Mouse (Mus musculus) CD4-positive, CD25-positive, alpha-beta regulatory T cell, adult 4 months (primary cell): ENCODE results near the gene Tnip2. TPM values are rescaled to one million over a fixed set of nuclear protein-coding genes. Genes with fewer than 3 reads are reported as not detected.

Experiments
- ATAC-seq: one replicate; pipeline ENCODE4 v1.8.0; 2017
- polyA plus RNA-seq, 2 experiments: library from polyadenylated mRNA; unstranded; fragments of 100-300 nt; shearing (Covaris generic); gene quantifications; one replicate each; pipeline ENCODE4 v1.2.1; 2017

Gene Tnip2
- polyA plus RNA-seq, 2 experiments from 2014 or later: 26.9 to 31.4 TPM

GRCm38 (mm10) chr5:34458994-34459393 lies 54.8 kb downstream of the Tnip2 start:
- ATAC-seq: no peak

- no peak for ATAC-seq
Measured at GRCm38 (mm10) chr5:34446207-34446606, 67.6 kb downstream of the Tnip2 start.

Other genes with a start within 250 kb of the Tnip2 start
- 1 to 10 TPM; 4.4 to 4.5 TPM for gene Zfyve28, start 225.5 kb downstream of the Tnip2 start, polyA plus RNA-seq
- not detected for gene Cfap99, start 225.4 kb downstream of the Tnip2 start, polyA plus RNA-seq
- 100 to 1,000 TPM; 105 to 132 TPM for gene Rnf4, start 177.7 kb downstream of the Tnip2 start, polyA plus RNA-seq
- gene Fam193a, start 144.1 kb downstream of the Tnip2 start, polyA plus RNA-seq: 10 to 100 TPM; 16.5 to 18.3 TPM
- gene Sh3bp2, start 11.8 kb upstream of the Tnip2 start, polyA plus RNA-seq: 10 to 100 TPM in 1 of 2 experiments, 1 to 10 TPM in 1; 6.0 to 18.6 TPM
- gene Add1, start 59.7 kb upstream of the Tnip2 start, polyA plus RNA-seq: 100 to 1,000 TPM; 117 to 179 TPM
- gene Mfsd10, start 123.2 kb upstream of the Tnip2 start, polyA plus RNA-seq: 10 to 100 TPM; 45.6 to 83.5 TPM
- gene Nop14, start 146.2 kb upstream of the Tnip2 start, polyA plus RNA-seq: 10 to 100 TPM; 28.1 to 31.6 TPM
- gene Grk4, start 146.4 kb upstream of the Tnip2 start, polyA plus RNA-seq: 1 to 10 TPM; 3.0 to 6.4 TPM
- 10 to 100 TPM; 21.0 to 23.9 TPM for gene Htt, start 247.7 kb upstream of the Tnip2 start, polyA plus RNA-seq